Mouse (Mus musculus): ENCODE data around the gene Gid8.

The Gid8 gene

GRCm38 (mm10) chr2:180709923-180710272 is at the start of gene Gid8, which contains the start of gene Dido1:
Gene Gid8 (plus strand): TSS chr2:180710117.
Gene Dido1 (minus strand): TSS chr2:180709999.
- DNase-seq, result peak; percentile 98

- no peak for DNase-seq
These were observed 49.4 kb upstream of the Gid8 start for GRCm38 (mm10) chr2:180660521-180660920.

- no peak for DNase-seq
These were observed 47.9 kb upstream of the Gid8 start for GRCm38 (mm10) chr2:180662008-180662407.

- no peak for DNase-seq
These were observed 33.2 kb upstream of the Gid8 start for GRCm38 (mm10) chr2:180676706-180677105.

DNA sequence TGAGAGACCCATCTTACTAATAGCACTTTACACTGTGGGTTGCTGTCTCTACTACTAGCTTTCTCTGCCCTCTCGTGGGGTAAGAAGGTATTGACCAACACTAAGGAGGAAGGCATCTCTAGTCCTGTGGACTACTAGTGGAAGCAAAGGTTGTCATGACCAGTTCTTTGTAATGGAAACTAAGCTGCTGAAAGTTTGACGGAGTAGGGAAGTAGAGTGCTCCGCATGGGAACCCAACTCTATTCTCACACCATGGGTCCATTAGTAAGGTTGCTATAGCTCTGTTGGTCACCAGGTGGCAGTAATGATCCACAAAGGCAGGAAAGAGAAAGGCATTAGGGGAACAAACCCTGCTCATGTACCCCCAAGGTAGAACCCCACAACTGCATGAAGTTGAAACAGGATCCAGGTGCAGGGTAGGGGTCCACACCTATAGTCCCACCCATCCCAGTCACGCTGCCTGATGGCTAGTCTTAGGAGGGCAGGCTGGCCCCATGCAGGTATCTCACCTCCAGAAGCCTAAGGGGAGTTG is 31.2 kb upstream of the Gid8 start:
- DNase-seq, result peak; percentile 68 to 80

DNA sequence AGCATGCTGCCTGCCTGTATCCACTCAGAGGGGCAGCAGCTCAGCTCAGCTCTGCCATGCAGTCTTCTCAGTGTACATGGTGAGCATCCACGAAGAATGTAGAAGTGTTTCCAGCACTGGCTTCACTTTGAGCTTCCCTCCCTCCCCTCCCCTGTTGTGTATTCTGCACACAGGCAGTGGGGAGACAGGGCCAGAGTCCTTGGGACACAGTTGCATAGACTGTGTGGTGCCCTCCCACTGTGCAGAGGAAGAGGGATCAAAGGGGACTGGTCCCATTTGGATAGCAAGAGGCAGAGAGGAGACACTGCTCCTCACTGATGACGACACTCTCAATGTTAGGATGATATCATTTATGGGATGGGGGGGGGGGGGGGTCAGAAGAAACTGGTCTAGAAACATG is 28.7 kb upstream of the Gid8 start:
- no peak for DNase-seq

- no peak for DNase-seq
These were observed 26.4 kb upstream of the Gid8 start for GRCm38 (mm10) chr2:180683524-180683923.

DNA sequence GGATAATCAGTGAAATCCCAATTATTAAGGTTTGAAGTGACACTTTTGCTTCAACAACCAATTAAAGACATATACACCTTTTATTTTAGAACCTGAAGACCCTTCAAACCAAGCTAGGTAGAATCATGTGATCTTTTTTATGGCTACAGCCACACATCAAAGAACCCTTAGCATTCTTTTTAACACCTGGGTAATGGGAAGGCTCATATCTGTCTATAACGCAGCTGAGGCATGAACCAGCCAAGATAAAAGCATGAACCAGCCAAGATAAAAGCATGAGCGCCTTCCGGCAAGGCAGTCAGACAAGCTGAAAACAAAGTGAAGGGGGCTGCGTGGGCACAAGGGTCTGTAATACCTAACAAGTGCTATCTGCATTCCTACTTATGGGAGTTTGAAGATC is 25.9 kb upstream of the Gid8 start:
- no peak for DNase-seq

- DNase-seq, result no peak
These were observed 20.1 kb upstream of the Gid8 start for GRCm38 (mm10) chr2:180689841-180690240.

- peak in 1 of 2 experiments; percentile 36 for DNase-seq
These were observed 17.3 kb upstream of the Gid8 start for GRCm38 (mm10) chr2:180692630-180693029.

DNA sequence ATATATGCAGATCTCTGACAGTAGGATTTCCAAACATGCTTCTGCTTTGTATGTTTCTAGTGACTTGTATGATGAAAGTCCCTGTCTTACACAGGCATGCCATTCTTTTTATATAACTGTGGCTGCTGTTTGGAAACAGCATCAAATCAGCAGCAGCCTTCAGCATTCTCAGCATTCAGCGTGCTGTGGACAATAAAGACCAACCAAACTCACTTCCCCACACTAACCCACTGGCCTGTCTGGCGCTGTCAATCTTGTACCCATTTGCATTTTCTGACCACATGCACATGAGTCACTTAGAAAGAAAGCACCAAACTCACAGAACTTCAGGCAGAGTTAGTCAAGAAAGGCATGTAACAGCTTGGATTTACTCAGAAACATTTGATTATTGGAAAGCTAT is 14.7 kb upstream of the Gid8 start:
- no peak for DNase-seq

DNA sequence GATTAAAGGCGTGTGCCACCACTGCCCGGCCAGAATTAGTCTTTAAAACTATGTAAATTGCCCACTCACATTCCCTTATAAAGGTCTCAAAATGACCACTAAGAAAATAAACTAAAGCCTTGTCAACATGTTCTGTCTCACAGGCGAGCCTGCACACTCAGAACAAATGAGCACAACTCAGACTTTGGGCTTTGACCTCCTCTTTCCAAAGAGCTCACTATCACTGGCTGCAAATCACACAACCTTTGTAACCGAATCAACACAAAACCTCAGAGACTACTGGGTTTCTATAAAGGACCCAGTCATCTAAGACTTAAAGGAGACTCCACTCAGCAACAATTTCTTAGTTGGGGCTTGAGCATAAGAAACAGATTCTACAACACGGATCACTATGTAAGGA is 9.5 kb upstream of the Gid8 start:
- DNase-seq, result peak; percentile 46 to 78

GRCm38 (mm10) chr2:180701053-180701766 is 8.7 kb upstream of the Gid8 start:
- no peak for DNase-seq

- peak; percentile 94 to 96 for DNase-seq
These were observed 7.9 kb upstream of the Gid8 start for GRCm38 (mm10) chr2:180701767-180702621.

DNA sequence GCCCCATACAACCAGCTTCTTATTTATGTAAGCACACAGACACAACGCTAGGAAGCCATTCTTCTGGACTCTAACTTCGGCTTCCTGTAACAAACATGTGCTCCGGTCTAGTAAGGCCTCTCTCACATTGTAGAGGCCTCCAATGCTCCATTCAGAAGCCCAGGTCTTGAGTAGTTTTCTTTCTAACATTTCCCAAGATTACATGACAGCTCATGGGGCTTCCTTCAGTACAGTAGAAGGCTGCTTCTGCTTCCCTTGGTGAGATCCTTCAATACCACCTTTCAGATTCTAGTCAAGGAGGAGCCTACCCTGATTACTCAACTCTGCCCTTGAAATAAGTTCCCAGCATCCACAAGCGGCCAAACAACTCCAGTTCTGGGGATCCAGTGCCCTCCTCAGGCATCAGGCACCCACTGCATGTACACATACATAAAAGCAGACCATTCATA is 7.2 kb upstream of the Gid8 start:
- no peak for DNase-seq

GRCm38 (mm10) chr2:180703175-180703574 is 6.7 kb upstream of the Gid8 start:
- no peak for DNase-seq

- DNase-seq, result no peak
These were observed 6.1 kb upstream of the Gid8 start for GRCm38 (mm10) chr2:180703645-180704359.

- DNase-seq, result peak; percentile 88 to 95
These were observed 5.3 kb upstream of the Gid8 start for GRCm38 (mm10) chr2:180704591-180704990.

DNA sequence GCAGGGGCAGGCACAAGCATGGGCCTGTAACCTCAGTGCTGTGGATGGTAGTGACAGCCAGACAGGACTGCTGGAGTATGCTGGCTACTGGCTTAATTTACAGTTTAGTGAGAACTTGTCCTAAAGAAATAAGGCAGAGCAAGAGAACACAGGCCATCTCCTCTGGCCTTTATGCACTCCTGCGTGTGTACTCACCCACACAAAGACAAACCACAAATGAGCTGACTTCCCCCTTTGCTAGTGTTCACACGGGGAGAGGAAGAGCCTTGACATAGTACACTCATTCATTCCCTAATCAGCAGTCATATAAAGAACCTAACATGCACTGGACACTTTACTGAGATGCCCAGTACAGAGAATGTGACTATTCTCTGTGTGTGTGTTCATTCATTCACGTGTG is 4.9 kb upstream of the Gid8 start:
- no peak for DNase-seq

DNA sequence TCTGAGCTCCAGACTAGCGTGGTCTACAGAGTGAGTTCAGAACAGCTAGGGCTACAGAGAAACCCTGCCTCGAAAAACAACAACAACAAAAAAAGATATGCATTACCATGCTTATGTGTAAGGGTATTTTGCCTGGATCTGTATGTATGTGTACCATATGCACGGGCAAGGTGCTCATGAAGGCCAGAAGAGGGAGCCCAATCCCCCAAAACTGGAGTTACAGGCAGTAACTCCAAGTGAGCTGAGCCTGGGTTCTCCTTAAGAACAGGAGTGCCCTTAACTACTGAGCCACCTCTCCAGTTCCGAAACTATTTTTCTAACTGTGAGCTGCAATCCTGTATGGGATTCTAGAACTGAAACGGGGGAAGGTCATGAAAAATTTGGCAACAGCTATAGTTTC is 3.9 kb upstream of the Gid8 start:
- DNase-seq, result no peak

- no peak for DNase-seq
These were observed 644 bp upstream of the Gid8 start for GRCm38 (mm10) chr2:180709023-180709922.

Measured in kidney, postnatal 36 days (tissue).